Mouse (Mus musculus) forebrain, embryonic 12.5 days (tissue): ENCODE measurements at regions not wholly inside any gene's neighbourhood (a gene's known extent, or its start where the extent isn't known, plus 50 kb on each side); places are given as distances from the start of the nearest gene placed in this dataset.
A peak's percentile ranks its signal among the peaks of the same experiment; 100 is the strongest.

Source experiments
- ATAC-seq: fragments of 200-750 bp; cut with Nextera tagmentation; 2 replicates; pipeline ENCODE4 v1.8.0; 2017; ENCODE audit warnings: moderate TSS enrichment; ENCODE audit not compliant: low FRiP score
- H3K27ac ChIP-seq: fragments of 300-500 bp; sonication (generic); 2 replicates; pipeline ENCODE4 v1.5.1; 2016; ENCODE audit warnings: mild to moderate bottlenecking
- H3K27me3 ChIP-seq: fragments of 300-500 bp; sonication (generic); 2 replicates; pipeline ENCODE4 v1.6.1; 2016; ENCODE audit warnings: mild to moderate bottlenecking
- H3K36me3 ChIP-seq: fragments of 300-500 bp; sonication (generic); replicated peaks from 2 replicates; pipeline ENCODE4 v1.6.1; 2016; ENCODE audit warnings: mild to moderate bottlenecking
- H3K4me1 ChIP-seq: fragments of 300-500 bp; sonication (generic); 2 replicates; pipeline ENCODE4 v1.6.1; 2016
- H3K4me2 ChIP-seq: fragments of 300-500 bp; sonication (generic); 2 replicates; pipeline ENCODE4 v1.6.1; 2016; ENCODE audit warnings: mild to moderate bottlenecking, moderate library complexity
- H3K4me3 ChIP-seq: fragments of 300-500 bp; sonication (generic); replicated peaks from 2 replicates; pipeline ENCODE4 v1.5.1; 2016; ENCODE audit warnings: mild to moderate bottlenecking
- H3K9ac ChIP-seq: fragments of 300-500 bp; sonication (generic); 2 replicates; pipeline ENCODE4 v1.6.1; 2016; ENCODE audit warnings: mild to moderate bottlenecking
- H3K9me3 ChIP-seq: fragments of 300-500 bp; sonication (generic); 2 replicates; pipeline ENCODE4 v1.6.1; 2016
- WGBS: fragments of 180-500 bp; shearing (Covaris S2); methylation state at CpG from one replicate; pipeline ENCODE4 v1.1.7; 2016; 5-methylcytosine and 5-hydroxymethylcytosine counted together

DNA sequence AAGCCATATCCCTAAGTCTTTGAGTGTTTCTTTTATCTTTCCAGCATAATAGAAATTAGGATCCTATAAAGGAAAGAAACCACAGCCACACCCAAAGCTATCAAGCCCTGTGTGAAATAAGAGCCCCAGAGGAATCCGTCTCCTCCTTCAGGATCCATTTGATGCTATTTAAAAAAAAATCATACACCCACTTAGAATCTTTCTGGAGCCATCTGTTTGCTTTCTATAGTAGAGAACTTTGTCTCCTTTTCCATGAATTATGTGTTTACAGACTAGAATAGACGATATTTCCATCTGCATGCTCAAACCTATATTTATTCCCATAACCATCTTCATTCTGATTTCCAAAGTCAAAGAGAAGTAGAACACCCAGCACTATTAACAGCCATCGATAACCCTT, 917.2 kb upstream of the Man1a start:
- no peaks in the 10 kb centered on the region for H3K27me3 ChIP-seq
- no peak for ATAC-seq
- no peaks in the 10 kb centered on the region for H3K4me1 ChIP-seq
- no peak overlapping the region for H3K9ac ChIP-seq
- 87% methylated on average over 3 of the region's 3 CpGs for WGBS
- H3K4me3 ChIP-seq, result no peak overlapping the region
- no peak overlapping the region for H3K27ac ChIP-seq
- no peaks in the 10 kb centered on the region for H3K9me3 ChIP-seq
- H3K36me3 ChIP-seq, result no peaks in the 10 kb centered on the region
- no peak overlapping the region for H3K4me2 ChIP-seq

GRCm38 (mm10) chr10:54955900-54956299, 879.5 kb upstream of the Man1a start:
- no peak for ATAC-seq
- no peak overlapping the region for H3K27ac ChIP-seq
- H3K36me3 ChIP-seq, result no peaks in the 10 kb centered on the region
- H3K4me3 ChIP-seq, result no peak overlapping the region
- H3K27me3 ChIP-seq, result no peaks in the 10 kb centered on the region
- no peaks in the 10 kb centered on the region for H3K9me3 ChIP-seq
- no peaks in the 10 kb centered on the region for H3K4me1 ChIP-seq
- 95% methylated on average over 11 of the region's 11 CpGs for WGBS
- no peak overlapping the region for H3K9ac ChIP-seq
- no peak overlapping the region for H3K4me2 ChIP-seq

DNA sequence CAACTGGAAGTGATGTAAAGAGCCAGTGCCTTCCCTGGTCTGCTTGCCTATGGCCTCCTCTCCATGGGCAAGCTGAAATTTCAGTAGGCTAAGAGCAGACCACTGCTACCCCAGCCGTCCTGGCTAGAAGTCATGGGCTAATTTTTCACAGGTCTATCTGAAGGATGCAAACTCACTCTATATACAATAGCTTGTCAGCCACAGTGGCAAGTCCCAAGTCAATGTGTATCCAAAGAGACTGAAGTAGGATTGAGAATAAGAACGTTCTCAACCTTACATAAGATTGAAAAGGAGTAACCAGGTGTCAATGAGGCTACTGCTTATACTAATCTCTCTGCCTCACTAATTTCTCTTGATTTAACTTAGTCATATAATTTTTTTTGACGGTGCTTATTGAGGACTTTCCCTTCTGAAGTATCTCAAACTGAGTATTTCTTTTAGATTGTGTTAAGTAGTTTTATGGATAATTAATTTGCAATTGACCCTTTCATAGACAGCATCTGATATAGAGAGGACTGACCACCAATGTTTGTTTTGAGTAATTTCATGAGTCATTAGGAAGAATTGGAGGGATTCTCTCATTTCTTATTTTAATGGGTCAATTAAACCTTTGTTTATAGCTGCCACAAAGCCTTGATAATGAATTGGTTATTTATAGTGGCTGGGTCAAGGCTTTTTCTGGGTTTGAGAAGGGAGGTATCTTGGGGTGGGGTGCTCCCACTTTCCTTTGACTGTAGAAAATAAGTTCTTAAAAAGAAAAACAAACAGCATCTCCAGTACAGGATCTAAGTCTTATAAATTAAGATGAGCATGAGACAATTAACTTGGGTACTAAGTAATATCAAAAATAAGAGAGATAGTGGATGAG, 865.0 kb upstream of the Man1a start:
- no peak for ATAC-seq
- no peak overlapping the region for H3K4me2 ChIP-seq
- H3K4me1 ChIP-seq, result no peaks in the 10 kb centered on the region
- no peak overlapping the region for H3K4me3 ChIP-seq
- 83% methylated on average over 3 of the region's 3 CpGs for WGBS
- no peaks in the 10 kb centered on the region for H3K9me3 ChIP-seq
- no peaks in the 10 kb centered on the region for H3K36me3 ChIP-seq
- no peak overlapping the region for H3K9ac ChIP-seq
- no peak overlapping the region for H3K27ac ChIP-seq
- no peaks in the 10 kb centered on the region for H3K27me3 ChIP-seq

- Histone ChIP-seq H3K9ac (no peak overlapping the region), H3K27ac (no peak overlapping the region), H3K4me1 (no peaks in the 10 kb centered on the region), H3K9me3 (no peaks in the 10 kb centered on the region), H3K4me2 (no peak overlapping the region), H3K27me3 (no peaks in the 10 kb centered on the region), H3K4me3 (no peak overlapping the region), H3K36me3 (no peaks in the 10 kb centered on the region)
- WGBS, result 23% methylated on average over 2 of the region's 2 CpGs
- ATAC-seq, result peak; percentile 69; the same call in 1 of the 2 replicates
Measured at GRCm38 (mm10) chr10:54939514-54939913, 863.1 kb upstream of the Man1a start.
